Mouse (Mus musculus): ENCODE measurements around the gene Nfu1.
"Not testable (repeated sequence)": the region's sequence is repeated elsewhere in the genome, so short reads cannot be mapped to it uniquely, and the experiment has no call there.

Nfu1 gene

GRCm38 (mm10) chr6:87026980-87027379, 17.9 kb downstream of the Nfu1 start:
- DNase-seq: peak; percentile 72 to 79

- no peak for DNase-seq
Observed at GRCm38 (mm10) chr6:87028881-87029280, 19.8 kb downstream of the Nfu1 start.

GRCm38 (mm10) chr6:87031310-87031709, 22.3 kb downstream of the Nfu1 start:
- DNase-seq: not testable (repeated sequence)

GRCm38 (mm10) chr6:87032401-87032800, 23.4 kb downstream of the Nfu1 start:
- no peak for DNase-seq

GRCm38 (mm10) chr6:87034395-87034794, 25.4 kb downstream of the Nfu1 start:
- DNase-seq: no peak

- DNase-seq: peak; percentile 32 to 36
Observed at GRCm38 (mm10) chr6:87037826-87038620, 29.0 kb downstream of the Nfu1 start.

- DNase-seq: no peak
Observed at GRCm38 (mm10) chr6:87039161-87039560, 30.1 kb downstream of the Nfu1 start.

GRCm38 (mm10) chr6:87040971-87041370, 31.9 kb downstream of the Nfu1 start:
- no peak for DNase-seq

- no peak for DNase-seq
Observed at GRCm38 (mm10) chr6:87041431-87041830, 32.4 kb downstream of the Nfu1 start.

GRCm38 (mm10) chr6:87042004-87042336, 32.9 kb downstream of the Nfu1 start:
- no peak for DNase-seq

- DNase-seq: peak; percentile 96 to 97
Observed at GRCm38 (mm10) chr6:87042337-87043130, 33.5 kb downstream of the Nfu1 start, which contains the start of gene Gfpt1. Gfpt1 (plus strand) TSS chr6:87042846.

- DNase-seq: peak in 1 of 2 experiments; percentile 7
Observed at GRCm38 (mm10) chr6:87043131-87043516, 34.1 kb downstream of the Nfu1 start.

GRCm38 (mm10) chr6:87044895-87045294, 35.9 kb downstream of the Nfu1 start:
- DNase-seq: peak in 1 of 2 experiments; percentile 10

- DNase-seq: no peak
Observed at GRCm38 (mm10) chr6:87045507-87045906, 36.5 kb downstream of the Nfu1 start.

GRCm38 (mm10) chr6:87048712-87049111, 39.7 kb downstream of the Nfu1 start:
- not testable (repeated sequence) for DNase-seq

GRCm38 (mm10) chr6:87051886-87052425, 42.9 kb downstream of the Nfu1 start:
- no peak for DNase-seq

GRCm38 (mm10) chr6:87054193-87054592, 45.2 kb downstream of the Nfu1 start:
- DNase-seq: no peak

- no peak for DNase-seq
Observed at GRCm38 (mm10) chr6:87059754-87060153, 50.7 kb downstream of the Nfu1 start.

GRCm38 (mm10) chr6:87063586-87063985, 54.5 kb downstream of the Nfu1 start:
- no peak for DNase-seq

GRCm38 (mm10) chr6:87068209-87068608, 59.2 kb downstream of the Nfu1 start:
- no peak for DNase-seq

GRCm38 (mm10) chr6:87069195-87069900, 60.3 kb downstream of the Nfu1 start:
- peak; percentile 44 to 69 for DNase-seq

GRCm38 (mm10) chr6:87070641-87071040, 61.6 kb downstream of the Nfu1 start:
- no peak for DNase-seq

GRCm38 (mm10) chr6:87072759-87073158, 63.7 kb downstream of the Nfu1 start:
- no peak for DNase-seq

All from lung, adult 18-20 months (tissue).